Mouse (Mus musculus) limb, embryonic 14.5 days (tissue): ENCODE measurements around the gene Chst11. TPM values are rescaled to one million over a fixed set of nuclear protein-coding genes. Genes with fewer than 3 reads are reported as not detected.

Experiments used
- ATAC-seq: fragments of 200-750 bp; cut with Nextera tagmentation; 2 replicates; pipeline ENCODE4 v1.8.0; 2017; ENCODE audit warnings: low read depth, moderate number of reproducible peaks, moderate TSS enrichment; ENCODE audit not compliant: low FRiP score
- DNase-seq: peaks from one replicate; pipeline ENCODE4 v3.0.0-alpha.2; 2015; ENCODE audit warnings: low spot score
- H3K27ac ChIP-seq: fragments of 300-500 bp; sonication (generic); replicated peaks from 2 replicates; pipeline ENCODE4 v1.5.1; 2014; ENCODE audit warnings: low read depth, mild to moderate bottlenecking, low read length, moderate library complexity, mixed read lengths
- H3K27me3 ChIP-seq: fragments of 300-500 bp; sonication (generic); 2 replicates; pipeline ENCODE4 v1.6.1; 2014; ENCODE audit warnings: low read length, mixed read lengths; ENCODE audit not compliant: control insufficient read depth, insufficient read depth
- H3K36me3 ChIP-seq: fragments of 300-500 bp; sonication (generic); 2 replicates; pipeline ENCODE4 v1.6.1; 2014; ENCODE audit warnings: mild to moderate bottlenecking, low read length, moderate library complexity, mixed read lengths; ENCODE audit not compliant: control insufficient read depth, insufficient read depth
- H3K4me1 ChIP-seq: fragments of 300-500 bp; sonication (generic); 2 replicates; pipeline ENCODE4 v1.6.1; 2014; ENCODE audit warnings: antibody characterized with exemption, low read length, mixed read lengths; ENCODE audit not compliant: control insufficient read depth, insufficient read depth
- H3K4me2 ChIP-seq: fragments of 300-500 bp; sonication (generic); replicated peaks from 2 replicates; pipeline ENCODE4 v1.6.1; 2014; ENCODE audit warnings: low read depth, mild to moderate bottlenecking, low read length, moderate library complexity; ENCODE audit not compliant: severe bottlenecking
- H3K4me3 ChIP-seq: fragments of 300-500 bp; sonication (generic); replicated peaks from 2 replicates; pipeline ENCODE4 v1.5.1; 2014; ENCODE audit warnings: low read length
- H3K9ac ChIP-seq: fragments of 300-500 bp; sonication (generic); 2 replicates; pipeline ENCODE4 v1.6.1; 2014; ENCODE audit warnings: mild to moderate bottlenecking, low read depth, low read length, moderate library complexity; ENCODE audit not compliant: severe bottlenecking
- H3K9me3 ChIP-seq: fragments of 300-500 bp; sonication (generic); 2 replicates; pipeline ENCODE4 v1.6.1; 2016; ENCODE audit warnings: low read length; ENCODE audit not compliant: control insufficient read depth
- POLR2A ChIP-seq: fragments of 200-500 bp; IDR thresholded peaks from 2 replicates; pipeline ENCODE4 v1.8.0; 2012; ENCODE audit warnings: inconsistent platforms, mild to moderate bottlenecking, moderate library complexity, borderline replicate concordance; ENCODE audit not compliant: insufficient read depth, insufficient read length; ENCODE audit errors: extremely low read depth
- WGBS: fragments of 180-500 bp; shearing (Covaris S2); extraction: QIAGEN DNeasy Blood & Tissue Kit; methylation state at CpG from one replicate; pipeline ENCODE4 v1.1.7; 2014; 5-methylcytosine and 5-hydroxymethylcytosine counted together
- polyA plus RNA-seq, 2 experiments: library from polyadenylated mRNA; depleted of rRNA in 1 of 2; stranded (reverse) in 1 of 2; unstranded in 1 of 2; fragments of >200 nt; fragmentation: Nextera tagmentation in 1 of 2; extraction: Ambion mirVana in 1 of 2; gene quantifications; 2 replicates each; pipeline versions ENCODE4 v1.2.1 to v1.2.3; 2012 to 2014

The Chst11 gene
- polyA plus RNA-seq, 2 experiments = 5.2 to 27.6 TPM

- Histone ChIP-seq H3K4me1 (no peaks in the 10 kb centered on the region), H3K4me3 (no peak overlapping the region), H3K4me2 (no peak overlapping the region), H3K27me3 (no peaks in the 10 kb centered on the region), H3K9ac (no peak overlapping the region), H3K27ac (no peak overlapping the region), H3K9me3 (no peaks in the 10 kb centered on the region), H3K36me3 (no peaks in the 10 kb centered on the region)
- no peak for TF ChIP-seq POLR2A
- ATAC-seq = no peak
- DNase-seq = no peak
- WGBS = 62% methylated on average over 5 of the region's 5 CpGs
These were observed 15.7 kb upstream of the Chst11 start for GRCm38 (mm10) chr10:82969612-82970011.

GRCm38 (mm10) chr10:82971549-82971948 is 13.7 kb upstream of the Chst11 start:
- Histone ChIP-seq H3K4me3 (no peak overlapping the region), H3K27me3 (no peaks in the 10 kb centered on the region), H3K4me1 (no peaks in the 10 kb centered on the region), H3K4me2 (no peak overlapping the region), H3K9me3 (no peaks in the 10 kb centered on the region), H3K27ac (no peak overlapping the region), H3K36me3 (no peaks in the 10 kb centered on the region), H3K9ac (no peak overlapping the region)
- TF ChIP-seq POLR2A = no peak
- ATAC-seq (no peak), DNase-seq (no peak)
- WGBS = 82% methylated on average over 11 of the region's 11 CpGs

- 73% methylated on average over 5 of the region's 5 CpGs for WGBS
- no peak for ATAC-seq
- no peak for TF ChIP-seq POLR2A
These were observed 11.1 kb upstream of the Chst11 start for GRCm38 (mm10) chr10:82974201-82974600.

GRCm38 (mm10) chr10:82974627-82975177 is 10.6 kb upstream of the Chst11 start:
- no peaks in the 10 kb centered on the region for H3K9me3 ChIP-seq
- DNase-seq = no peak
- no peak overlapping the region for H3K4me3 ChIP-seq
- H3K27ac ChIP-seq = no peak overlapping the region
- WGBS = 44% methylated on average over 6 of the region's 6 CpGs
- TF ChIP-seq POLR2A = no peak
- no peak for ATAC-seq
- no peaks in the 10 kb centered on the region for H3K4me1 ChIP-seq
- no peaks in the 10 kb centered on the region for H3K27me3 ChIP-seq
- H3K9ac ChIP-seq = no peak overlapping the region
- H3K4me2 ChIP-seq = no peak overlapping the region
- no peaks in the 10 kb centered on the region for H3K36me3 ChIP-seq

More at GRCm38 (mm10) chr10:82974201-82974600, 11.1 kb upstream of the Chst11 start:
- no peak overlapping the region for H3K4me3 ChIP-seq
- H3K27ac ChIP-seq = no peak overlapping the region
- H3K36me3 ChIP-seq = no peaks in the 10 kb centered on the region
- H3K9ac ChIP-seq = no peak overlapping the region
- H3K9me3 ChIP-seq = no peaks in the 10 kb centered on the region
- DNase-seq = no peak
- no peaks in the 10 kb centered on the region for H3K4me1 ChIP-seq
- no peaks in the 10 kb centered on the region for H3K27me3 ChIP-seq
- H3K4me2 ChIP-seq = no peak overlapping the region

- DNase-seq = no peak
- no peak for TF ChIP-seq POLR2A
- Histone ChIP-seq H3K27me3 (no peaks in the 10 kb centered on the region), H3K4me2 (no peak overlapping the region), H3K4me1 (no peaks in the 10 kb centered on the region), H3K9ac (no peak overlapping the region), H3K27ac (no peak overlapping the region), H3K9me3 (no peaks in the 10 kb centered on the region), H3K4me3 (no peak overlapping the region), H3K36me3 (no peaks in the 10 kb centered on the region)
- WGBS = 84% methylated on average over 15 of the region's 15 CpGs
- no peak for ATAC-seq
These were observed 9.5 kb upstream of the Chst11 start for GRCm38 (mm10) chr10:82975806-82976205.
